Mouse (Mus musculus): Measurements from ENCODE around the gene Acd.

Acd gene

DNA sequence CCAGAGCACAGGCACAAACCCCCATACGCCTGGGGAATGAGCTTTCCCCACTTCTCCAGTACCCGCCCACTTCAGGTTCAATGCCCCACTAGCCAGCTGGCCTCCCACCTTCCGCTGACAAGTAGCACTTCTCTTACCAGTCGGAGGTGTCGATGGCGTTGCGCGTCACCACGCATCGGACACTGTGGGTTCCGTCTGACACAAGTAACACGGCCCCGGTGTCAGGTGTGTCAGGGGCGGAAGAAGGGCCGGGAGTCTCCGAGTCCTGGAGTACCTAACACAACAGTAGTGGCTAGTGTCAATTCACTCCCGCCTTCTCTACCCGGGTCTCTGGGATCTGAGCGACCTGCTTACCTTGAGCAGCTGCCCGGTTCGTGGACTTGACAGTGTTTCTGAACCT is 336 bp downstream of the Acd start:
- peak; percentile 63 for DNase-seq

DNA sequence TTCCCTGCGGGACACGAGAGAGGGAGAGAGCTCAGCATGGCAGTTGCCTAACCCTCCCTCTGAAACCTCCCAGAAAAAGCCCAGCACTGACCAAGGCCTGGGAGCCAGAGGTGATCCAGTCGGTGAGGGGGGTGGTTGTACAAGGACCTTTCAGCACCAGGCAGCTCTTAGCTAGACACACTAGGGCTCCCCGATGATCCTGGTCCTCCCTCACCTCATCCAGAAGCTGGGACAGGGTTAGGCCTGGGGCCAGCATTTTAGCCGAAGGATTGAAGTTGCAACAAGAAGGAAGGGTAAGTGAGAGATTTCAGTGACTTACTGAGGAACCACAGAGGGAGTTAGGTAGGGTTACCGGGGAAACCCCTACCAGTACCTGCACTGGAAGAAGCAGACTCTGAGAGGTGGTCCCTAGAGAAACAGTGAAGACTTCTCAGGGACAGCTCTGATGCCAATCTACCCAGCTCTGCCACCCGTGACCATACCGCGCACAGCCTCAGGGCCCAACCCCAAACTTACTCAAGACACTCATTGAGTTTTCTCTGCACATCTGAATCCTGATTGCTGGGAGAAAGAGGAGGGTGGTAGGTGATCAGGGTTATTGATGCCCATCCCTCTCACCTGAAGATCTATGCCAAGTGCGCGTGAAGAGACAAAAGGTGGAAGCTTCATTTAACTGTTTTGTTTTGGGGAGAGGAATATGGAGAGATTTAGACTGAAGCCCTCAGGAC is 1.2 kb downstream of the Acd start:
- no peak for DNase-seq

DNA sequence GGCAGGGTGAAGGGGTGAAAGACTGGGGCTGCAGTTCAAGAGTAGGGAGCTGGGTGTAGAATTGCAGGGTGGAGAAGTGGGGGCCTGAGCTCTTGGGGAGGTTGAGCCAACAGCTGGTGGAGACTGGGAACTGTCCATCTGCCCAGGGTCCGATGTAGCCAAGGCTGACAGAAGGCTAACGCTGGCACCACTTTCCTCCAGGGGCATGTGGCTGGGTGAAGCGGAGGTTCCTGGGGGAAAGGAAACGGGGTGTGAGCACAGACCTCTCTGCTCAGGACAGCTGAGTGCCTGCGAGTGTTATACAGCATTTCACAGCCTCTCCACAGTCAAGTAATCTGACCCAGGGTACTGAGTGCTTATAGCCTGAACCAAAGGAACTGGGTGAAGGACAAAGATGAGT is 2.2 kb downstream of the Acd start:
- DNase-seq = no peak

DNA sequence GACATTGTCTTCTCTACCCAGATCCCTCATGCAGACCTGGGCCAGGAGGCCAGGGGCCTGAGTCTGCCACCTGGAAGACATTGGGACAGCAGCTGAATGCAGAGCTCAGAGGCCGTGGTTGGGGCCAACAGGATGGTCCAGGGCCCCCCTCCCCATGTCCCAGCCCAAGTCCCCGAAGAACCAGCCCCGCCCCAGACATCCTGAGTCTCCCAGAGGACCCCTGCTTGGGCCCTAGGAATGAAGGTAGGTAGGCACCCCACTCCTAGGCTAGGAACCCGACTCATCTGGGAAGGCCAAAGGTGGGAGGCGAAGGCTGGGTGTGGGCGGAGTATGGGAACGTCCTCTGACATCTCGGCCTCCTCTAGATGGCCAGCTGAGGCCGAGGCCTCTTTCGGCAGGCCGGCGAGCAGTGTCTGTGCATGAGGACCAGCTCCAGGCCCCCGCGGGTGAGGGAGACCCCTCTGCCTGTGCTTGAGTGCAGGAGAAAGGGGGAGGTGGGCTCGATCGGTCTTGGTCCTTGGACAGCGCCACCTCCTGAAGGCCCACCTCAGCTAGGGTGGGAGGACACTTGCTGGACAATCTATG is 3.6 kb downstream of the Acd start:
- no peak for DNase-seq

DNA sequence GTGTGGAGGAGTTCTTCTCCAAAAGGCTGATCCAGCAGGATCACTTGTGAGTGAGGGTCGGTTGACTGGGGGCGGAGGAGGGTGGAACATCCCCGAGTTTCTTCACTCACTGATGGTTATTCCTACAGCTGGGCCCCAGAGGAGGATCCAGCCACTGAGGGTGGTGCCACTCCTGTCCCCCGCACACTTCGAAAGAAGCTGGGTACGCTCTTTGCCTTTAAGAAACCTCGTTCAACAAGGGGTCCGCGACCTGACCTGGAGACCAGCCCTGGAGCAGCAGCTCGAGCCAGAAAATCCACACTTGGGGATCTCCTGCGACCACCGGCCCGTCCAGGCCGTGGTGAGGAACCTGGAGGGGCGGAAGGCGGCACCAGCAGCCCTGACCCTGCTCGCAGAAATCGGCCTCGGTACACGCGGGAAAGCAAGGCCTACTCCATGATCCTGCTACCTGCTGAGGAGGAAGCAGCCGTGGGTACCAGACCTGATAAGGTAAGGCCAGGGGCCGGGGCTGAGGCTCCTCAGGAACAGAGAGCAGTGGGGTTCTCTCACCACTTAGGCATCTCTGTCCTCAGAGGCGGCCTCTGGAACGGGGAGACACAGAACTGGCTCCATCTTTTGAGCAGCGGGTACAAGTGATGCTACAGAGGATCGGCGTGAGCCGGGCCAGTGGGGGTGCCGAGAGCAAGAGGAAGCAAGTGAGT is 5.7 kb downstream of the Acd start:
- no peak for DNase-seq

DNA sequence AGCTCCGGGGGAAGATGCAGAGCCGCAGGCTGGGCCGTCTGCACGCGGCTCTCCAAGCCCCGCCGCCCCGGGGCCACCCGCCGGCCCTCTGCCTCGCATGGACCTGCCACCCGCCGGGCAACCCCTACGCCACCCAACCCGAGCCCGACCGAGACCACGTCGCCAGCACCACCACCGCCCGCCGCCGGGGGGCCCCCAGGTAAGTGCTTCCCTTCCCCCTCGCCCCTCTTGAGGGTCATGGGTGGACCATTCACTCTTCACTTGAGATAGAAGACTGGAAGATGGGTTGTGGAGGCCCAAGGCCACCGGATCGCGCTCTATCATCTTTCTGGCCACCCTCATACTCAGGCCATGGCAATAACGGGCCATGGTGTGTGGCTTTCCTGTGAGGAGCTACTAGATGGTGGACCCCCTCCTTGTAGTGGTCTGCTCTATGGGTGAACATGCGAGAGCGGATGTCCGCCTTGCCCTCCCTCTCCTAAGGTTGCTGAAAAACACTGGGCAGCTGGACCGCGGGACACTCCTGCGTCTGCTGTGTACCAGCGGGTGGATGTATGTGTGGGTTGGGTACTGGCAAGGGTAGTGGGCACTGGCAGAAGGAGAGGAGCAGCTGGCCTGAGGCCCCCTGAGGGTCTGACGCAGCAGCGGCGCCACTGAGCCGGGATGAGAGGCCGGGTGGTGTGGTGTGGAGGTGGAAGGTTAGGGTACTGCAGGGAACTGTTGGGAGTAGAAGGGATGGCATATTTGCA is 6.7 kb downstream of the Acd start:
- DNase-seq = no peak

DNA sequence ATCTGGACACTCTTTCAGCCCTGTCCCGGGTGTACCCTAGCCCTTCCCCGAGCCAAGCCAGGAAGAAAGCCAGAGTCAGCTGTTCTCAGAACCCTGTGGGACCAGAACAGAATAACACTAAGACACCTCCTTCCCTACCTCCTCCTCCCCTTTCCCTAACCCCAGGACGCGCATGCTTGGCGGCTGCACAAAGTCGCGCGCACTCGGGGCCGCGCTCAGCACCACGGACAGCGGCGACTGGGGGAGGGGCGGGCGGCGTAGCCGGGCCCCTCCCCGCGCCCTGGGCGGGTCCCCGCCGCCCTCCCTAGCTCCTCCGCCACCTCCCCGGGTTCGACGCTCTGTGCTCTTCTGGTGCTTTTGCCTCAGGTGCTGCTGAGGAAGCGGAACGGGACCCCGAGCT is 7.3 kb downstream of the Acd start:
- DNase-seq = peak; percentile 74

DNA sequence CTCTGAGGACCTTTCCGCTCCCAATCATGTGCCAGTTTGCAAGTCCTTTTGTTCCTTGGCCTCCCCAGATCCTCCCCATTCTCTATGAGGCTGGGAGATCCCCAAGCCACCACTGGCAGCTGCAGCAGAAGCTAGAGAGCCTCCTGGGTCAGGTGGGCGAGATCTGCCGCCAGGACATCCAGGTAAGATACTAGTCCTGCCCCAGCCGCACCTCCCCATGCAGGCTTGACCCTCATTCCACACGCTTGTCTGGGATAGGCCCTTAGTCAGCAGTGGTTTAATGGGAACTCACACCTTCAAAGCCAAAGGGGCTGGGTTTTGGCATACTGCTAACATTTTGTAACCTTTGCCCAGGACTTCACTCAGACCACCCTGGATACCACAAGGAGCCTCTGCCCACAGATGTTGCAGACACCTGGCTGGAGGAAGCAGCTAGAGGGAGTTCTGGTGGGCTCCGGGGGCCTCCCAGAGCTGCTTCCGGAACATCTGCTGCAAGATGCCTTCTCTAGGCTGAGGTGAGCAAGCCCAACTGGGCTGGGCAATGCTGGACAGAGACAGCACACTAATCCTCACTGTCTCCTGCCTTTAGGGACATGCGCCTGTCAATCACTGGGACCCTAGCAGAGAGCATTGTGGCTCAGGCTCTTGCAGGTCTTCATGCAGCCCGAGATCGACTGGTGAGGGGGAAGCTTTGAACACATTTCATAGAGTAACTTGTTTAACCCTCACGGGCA is 8.3 kb downstream of the Acd start:
- DNase-seq = no peak

DNA sequence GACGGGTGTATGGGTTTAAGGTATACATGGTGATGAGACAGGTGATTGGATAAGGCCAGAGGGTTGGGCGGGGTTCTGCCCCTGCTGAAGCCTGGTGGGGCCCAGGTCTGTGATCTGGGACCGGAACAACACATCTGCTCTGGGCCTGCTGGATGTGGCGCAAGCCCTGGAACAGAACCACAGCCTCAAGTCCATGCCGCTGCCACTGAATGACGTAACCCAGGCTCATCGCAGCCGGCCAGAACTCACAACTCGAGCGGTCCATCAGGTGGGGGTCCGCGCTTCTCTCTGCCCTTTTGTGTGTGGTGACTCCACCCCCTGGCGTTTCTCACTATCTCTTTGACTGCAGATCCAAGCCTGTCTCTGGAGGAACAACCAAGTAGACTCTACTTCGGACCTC is 9.9 kb downstream of the Acd start:
- DNase-seq = no peak

DNA sequence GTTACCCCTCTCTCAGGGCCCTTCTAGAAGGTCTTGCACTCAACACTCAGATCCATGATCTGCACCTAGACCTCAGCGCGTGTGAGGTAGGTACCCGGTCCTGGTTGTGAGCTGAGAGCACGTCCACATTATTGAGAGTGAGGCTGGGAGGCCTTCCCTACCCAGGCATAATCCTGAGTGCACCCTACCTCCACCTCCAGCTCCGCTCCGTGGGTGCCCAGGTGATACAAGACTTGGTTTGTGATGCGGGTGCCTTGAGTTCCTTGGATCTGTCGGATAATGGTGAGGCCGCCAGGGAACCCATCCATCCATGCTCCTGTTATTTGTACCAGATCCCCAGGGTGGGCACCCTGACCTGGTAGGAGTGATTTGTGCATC is 10.9 kb downstream of the Acd start:
- DNase-seq = no peak

DNA sequence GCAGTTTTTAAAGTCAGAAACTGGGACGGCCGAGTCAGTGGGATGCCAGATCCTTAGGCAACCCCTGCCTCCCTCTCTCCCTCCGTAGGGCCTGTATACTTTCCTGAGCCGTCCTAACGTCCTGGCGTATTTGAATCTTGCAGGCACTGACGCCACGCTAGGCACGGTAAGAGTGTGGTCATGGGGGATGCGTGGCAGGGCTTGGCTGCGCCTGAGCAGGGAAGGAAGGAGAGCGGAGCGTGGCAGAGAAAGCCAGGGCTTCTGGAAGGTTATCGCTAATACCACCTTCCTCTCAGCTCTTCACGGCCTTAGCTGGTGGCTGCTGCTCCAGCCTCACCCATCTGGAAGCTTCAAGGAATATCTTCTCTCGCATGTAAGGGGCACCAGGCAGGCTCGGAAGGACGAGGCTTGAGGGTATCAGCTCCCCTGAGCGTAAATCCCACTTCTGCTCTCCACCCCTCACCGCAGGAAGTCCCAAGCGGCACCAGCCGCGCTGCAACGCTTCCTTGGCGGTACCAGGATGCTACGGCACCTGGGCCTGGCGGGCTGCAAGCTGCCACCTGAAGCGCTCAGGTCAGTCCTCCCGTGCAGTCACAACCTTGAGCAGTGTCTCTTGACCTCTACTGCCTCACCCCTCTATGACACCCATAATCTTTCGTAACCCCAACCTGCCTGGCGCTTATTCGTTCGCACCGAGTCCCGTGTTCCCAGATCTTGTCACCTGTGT is 11.5 kb downstream of the Acd start:
- no peak for DNase-seq

DNA sequence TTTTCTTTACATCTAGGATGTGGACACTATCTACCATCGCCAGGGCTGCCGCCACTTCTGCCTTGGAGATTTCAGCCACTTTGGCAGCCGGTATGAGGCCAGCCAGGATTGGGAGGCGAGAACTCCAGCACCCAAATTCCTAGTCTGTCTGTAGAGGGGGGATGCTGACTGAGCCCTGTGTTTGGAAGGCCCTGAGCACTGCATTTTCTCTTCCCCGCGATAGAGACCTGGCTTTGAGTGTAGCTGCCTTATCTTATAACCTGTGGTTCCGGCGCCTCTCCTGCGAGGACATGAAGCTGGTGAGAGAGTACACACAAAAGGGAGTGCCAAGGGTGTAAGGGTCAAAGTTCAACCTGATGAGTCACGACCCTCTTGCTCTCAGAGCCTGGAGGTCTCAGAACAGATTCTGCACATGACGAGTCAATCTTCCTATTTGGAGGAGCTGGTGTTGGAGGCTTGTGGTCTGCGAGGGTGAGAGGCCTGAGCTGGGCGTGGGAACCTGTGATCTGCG is 12.6 kb downstream of the Acd start:
- DNase-seq = no peak

DNA sequence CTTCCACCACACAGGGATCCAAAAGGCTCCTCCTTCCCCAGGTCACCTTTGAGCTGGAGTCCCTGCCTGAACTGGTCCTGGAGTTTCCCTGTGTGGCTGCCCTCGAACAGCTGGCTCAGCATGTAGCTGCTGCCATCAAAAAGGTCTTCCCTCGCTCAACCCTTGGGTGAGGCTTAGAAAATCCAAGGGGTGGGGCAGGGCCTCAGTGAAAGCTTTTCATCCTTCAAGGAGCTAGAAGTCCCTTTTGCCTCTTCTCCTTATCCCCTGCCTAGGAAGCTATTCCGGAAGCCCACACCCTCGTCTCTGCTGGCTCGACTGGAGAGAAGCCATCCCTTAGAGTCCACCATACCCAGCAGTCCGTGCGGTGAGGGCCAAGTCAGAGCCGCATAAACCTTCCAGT is 13.4 kb downstream of the Acd start:
- no peak for DNase-seq

DNA sequence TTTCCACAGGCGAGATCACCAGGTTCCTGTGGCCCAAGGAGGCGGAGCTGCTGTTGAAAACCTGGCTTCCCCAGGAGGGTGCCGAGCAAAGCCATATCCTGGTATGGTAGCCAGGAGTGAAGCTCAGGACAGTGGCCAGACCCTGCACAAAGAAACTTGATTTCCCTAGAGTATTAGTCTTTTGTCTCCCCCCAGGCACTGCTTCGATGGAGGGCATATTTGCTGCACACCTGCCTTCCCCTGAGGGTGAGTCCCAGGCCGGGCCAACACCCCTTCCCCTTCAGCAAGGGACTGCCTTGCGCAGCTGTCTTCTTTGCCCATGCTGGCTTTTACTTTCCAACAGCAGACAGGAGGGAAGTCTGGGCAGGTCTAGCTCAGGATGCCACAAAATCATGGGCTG is 14.4 kb downstream of the Acd start:
- DNase-seq = no peak

DNA sequence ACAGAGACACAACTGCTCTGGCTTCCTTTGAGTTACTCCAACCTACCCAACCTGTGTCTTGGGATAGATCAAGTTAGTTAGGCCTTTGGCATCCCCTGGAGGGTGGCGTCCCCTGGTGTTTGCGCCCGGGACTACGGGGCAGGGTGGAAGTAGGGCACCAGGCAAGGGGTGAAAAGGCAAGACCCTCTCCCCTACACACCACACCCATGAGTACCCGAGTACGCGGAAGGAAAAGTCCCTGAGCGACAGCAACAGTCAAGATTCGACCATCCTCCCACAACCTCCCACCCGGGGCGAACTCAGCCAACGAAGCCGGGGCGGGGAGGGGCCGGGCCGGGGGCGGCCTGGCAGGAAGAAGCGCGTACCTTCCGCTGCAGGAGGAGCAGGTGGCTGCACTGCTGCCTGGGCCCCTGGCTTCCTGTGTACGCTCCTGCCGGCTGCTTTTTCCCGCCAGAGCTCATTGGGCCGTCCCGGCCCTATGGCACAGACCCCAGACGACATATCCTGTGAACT is 15.1 kb downstream of the Acd start, which contains the start of gene Carmil2:
Carmil2 (plus strand) TSS at position 479 of the 513 bp plus-strand sequence.
- no peak for DNase-seq

DNA sequence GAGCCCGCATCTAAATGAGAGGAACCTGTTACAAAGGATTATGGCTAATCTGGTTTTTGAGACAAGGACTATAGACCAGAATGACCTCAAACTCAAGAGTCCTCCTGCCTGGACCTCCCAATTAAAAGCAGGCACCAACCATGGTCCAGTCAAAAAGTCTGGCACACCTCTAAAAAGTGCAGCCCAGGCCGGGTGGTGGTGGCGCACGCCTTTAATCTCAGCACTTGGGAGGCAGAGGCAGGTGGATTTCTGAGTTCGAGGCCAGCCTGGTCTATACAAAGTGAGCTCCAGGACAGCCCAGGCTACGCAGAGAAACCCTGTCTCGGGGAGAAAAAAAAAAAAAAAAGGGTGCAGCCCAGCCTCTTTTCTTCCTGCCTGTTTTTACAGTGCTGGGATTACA is 15.6 kb downstream of the Acd start:
- DNase-seq = no peak

DNA sequence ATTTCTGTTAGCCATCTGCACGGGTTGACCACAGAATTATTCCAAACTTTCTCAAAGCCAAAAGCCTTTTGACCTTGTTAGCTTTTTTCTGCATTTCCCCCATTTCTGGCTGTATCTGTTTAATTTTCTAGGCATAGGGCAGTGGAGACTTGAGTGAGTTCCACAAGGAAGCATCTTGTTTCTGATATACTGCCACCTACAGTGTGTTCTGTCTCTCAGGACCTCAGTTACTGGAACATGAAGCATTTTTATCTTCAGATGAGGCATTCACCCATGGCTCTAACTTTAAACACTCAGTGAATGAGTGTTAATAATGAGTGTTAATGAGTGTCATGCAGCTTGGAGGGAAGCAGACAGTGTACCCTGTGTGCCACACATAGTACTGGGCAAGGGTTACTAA is 23.0 kb downstream of the Acd start:
- no peak for DNase-seq

DNA sequence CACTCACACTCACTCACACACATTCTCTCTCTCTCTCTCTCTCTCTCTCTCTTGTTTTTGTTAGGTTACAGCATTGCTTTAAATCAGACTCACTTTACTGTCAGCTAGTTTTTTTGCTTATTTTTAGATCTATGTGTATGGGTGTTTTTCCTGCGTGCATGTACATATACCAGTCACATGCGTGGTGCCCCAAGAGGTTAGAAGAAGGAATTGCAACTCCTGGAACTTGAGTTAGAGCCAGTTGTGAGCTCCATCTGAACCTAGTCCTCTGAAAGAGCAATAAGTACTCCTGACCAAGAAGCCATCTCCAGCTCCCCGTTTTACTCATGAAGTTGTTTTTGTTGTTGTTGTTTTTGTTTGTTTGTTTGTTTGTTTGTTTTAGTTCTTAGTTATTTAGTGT is 39.7 kb downstream of the Acd start:
- no peak for DNase-seq

DNA sequence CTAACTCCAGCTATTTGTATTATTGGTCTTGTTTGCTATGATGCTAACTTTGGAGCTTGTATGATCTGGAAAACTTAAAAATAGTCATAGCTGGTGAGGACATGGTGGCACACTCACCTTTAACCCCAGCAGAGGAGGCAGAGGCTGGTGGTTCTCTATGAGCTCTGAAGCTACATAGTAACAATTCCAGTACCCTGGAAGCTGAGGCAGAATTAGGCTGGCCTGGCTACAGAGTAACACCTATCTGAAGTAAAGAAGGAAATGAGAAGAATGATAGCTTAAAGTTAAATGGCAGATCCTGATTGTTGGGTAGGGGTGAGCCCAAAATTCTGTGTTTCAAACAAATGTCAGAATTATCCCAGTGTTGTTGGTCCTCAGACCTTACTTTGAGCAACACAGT is 43.3 kb downstream of the Acd start:
- DNase-seq = no peak

DNA sequence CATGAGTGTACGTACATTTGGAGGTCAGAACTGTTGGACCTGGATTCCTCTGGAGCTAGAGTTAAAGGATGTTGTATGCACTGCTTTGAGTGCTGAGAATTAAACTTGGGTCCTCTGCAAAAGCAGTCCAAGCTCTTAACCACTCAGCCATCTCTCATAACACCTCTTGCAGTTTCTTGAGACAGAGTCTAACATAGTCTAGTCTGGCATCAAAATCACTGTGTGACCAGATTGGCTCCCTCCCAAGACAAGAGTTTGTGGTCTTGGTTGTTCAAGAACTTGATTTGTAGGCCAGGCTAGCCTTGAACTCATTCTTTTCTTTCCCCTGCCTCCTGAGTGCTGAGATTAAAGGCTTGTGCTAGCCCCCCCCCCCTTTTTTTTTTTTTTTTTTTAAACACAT is 52.0 kb downstream of the Acd start:
- no peak for DNase-seq
